Mouse (Mus musculus): Measurements from ENCODE around the gene Tmed11. TPM values are rescaled to one million over a fixed set of nuclear protein-coding genes. Genes with fewer than 3 reads are reported as not detected.
"Not testable (repeated sequence)": the region's sequence is repeated elsewhere in the genome, so short reads cannot be mapped to it uniquely, and the experiment has no call there.

Gene Tmed11
- not detected for total RNA-seq (2021)

GRCm38 (mm10) chr5:108795263-108795662 is at the start of gene Tmed11:
TSS of gene Tmed11 (minus strand) at chr5:108795363.
- not testable (repeated sequence) for DNase-seq

DNA sequence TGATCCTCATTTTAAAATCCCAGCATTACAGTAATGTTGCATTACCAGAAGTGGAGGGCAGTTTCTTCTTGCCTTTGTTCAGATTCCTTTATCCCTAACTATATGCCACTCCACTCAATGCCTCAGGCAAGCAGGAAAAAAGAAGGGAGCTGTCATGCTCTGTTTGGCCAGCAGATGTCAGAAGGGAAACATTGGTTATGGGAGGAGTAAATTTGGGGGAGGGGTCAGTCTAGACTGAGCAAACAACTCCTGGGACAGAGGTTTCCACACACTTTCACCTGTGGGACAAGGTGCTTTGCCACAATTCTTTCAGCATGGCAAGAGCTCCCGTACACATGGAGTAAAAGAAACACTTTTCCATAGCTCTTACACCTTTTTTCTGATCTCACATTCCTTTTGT is 41.0 kb upstream of the Tmed11 start:
- DNase-seq = no peak

- no peak for DNase-seq
Observed at GRCm38 (mm10) chr5:108823276-108823675, 28.1 kb upstream of the Tmed11 start.

GRCm38 (mm10) chr5:108808750-108809149 is 13.6 kb upstream of the Tmed11 start, which contains the start of gene Vmn2r8:
TSS of gene Vmn2r8 (minus strand) at chr5:108808850.
- DNase-seq = not testable (repeated sequence)

- DNase-seq = no peak
Observed at GRCm38 (mm10) chr5:108803646-108804045, 8.5 kb upstream of the Tmed11 start.

DNA sequence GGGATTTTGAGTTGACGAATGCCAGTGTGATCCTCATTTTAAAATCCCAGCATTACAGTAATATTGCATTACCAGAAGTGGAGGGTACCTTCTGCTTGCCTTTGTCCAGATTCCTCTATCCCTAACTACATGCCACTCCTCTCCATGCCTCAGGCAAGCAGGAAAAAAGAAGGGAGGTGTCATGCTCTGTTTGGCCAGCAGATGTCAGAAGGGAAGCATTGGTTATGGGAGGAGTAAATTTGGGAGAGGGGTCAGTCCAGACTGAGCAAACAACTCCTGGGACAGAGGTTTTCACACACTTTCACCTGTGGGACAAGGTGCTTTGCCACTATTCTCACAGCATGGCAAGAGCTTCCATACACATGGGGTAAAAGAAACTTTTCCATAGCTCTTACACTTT is 4.8 kb downstream of the Tmed11 start:
- DNase-seq = not testable (repeated sequence)

DNA sequence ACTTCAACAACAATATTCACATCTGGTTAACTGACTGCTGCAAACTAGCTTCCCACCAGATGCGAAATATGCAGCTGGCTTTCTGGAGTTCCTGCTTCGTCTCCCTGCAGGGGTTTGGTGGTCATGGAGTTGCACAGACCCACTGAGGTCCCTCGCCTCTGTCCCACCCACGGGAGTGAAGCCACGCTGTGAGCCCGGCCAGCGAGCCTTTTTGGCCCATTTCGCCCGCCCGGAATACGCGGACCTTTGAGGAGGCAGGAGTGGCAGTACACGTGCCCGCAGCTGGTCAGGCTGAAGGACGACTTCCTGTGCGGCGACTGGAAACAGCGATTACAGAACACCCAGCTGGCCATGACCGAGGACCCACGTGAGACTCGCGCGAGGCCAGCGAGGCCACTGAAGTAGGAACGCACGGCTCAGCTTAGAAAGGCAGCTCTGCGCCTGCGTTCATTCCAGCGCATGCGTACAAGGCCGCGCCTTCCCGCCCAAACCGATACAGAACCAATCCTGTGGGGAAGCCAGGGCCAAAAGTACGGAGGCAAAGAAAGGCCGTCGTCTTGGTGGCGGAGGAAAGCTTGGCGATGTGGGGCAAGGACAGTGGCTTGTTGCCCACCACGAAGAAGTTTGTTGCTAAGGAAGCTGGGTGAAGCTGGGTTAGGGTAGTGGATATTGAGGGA is 20.4 kb downstream of the Tmed11 start, which contains the start of gene Rnf212:
TSS of gene Rnf212 (minus strand) at position 353 of the 677 bp plus-strand sequence.
- DNase-seq = no peak

GRCm38 (mm10) chr5:108760002-108760401 is 35.2 kb downstream of the Tmed11 start:
- no peak for DNase-seq

- peak; percentile 7 for DNase-seq
Observed at GRCm38 (mm10) chr5:108758396-108758795, 36.8 kb downstream of the Tmed11 start.

DNA sequence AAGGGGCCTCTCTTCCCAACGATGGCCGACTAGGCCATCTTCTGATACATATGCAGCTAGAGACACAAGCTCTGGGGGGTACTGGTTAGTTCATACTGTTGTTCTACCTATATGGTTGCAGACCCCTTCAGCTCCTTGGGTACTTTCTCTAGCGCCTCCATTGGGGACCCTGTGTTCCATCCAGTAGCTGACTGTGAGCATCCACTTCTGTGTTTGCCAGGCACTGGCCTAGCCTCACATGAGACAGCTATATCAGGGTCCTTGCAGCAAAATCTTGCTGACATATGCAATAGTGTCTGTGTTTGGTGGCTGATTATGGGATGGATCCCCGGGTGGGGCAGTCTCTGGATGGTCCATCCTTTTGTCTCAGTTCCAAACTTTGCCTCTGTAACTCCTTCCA is 43.9 kb downstream of the Tmed11 start:
- not testable (repeated sequence) for DNase-seq

- DNase-seq = no peak
Observed at GRCm38 (mm10) chr5:108750328-108751210, 44.6 kb downstream of the Tmed11 start.

DNA sequence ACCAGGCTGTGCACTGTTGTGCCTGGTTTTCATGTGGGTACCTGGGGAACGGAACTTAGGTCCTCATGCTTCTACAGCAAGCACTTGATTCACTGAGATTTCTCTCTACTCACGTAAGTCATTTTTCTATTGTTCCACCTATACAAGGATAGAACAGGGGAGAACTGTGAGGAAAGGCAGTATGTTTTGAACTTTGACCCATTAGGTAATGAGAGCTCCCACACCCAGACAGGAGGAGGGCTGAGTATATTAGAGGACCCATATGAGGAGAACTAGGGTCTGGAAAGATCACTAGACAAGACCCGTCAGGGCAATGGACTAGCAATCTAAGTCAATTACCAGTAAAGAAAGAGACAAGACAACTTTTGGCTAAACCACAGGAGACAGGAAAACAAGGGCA is 50.5 kb downstream of the Tmed11 start:
- DNase-seq = no peak

- no peak for DNase-seq
Observed at GRCm38 (mm10) chr5:108743856-108744255, 51.3 kb downstream of the Tmed11 start.

- DNase-seq = no peak
Observed at GRCm38 (mm10) chr5:108742596-108742995, 52.6 kb downstream of the Tmed11 start.

DNA sequence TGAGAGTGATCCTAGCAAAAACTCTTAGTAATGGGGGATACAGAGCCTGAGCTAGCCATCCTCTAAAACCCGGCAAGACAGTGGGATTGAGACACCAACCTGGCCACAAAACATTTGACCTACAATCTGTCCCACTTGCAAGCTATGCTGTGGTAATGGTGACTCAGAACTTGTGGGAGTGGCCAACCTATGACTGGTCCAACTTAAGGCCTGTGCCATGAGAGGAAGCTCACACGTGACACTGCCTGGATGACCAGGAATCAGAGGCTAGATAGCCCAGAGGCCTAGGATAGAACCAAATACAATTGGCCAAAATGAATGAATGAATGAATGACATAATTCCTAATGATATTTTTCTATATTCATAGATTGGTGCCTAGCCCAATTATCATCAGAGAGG is 53.3 kb downstream of the Tmed11 start:
- DNase-seq = no peak

- no peak for DNase-seq
Observed at GRCm38 (mm10) chr5:108727425-108727824, 67.7 kb downstream of the Tmed11 start.

Other genes starting within 250 kb of the Tmed11 start
- gene Cplx1, start 245.3 kb downstream of the Tmed11 start, total RNA-seq (2021) = 100 to 1,000 TPM; 523 to 559 TPM
- gene Gak, start 165.6 kb downstream of the Tmed11 start, total RNA-seq (2021) = 10 to 100 TPM; 89.4 to 97.6 TPM
- 10 to 100 TPM; 40.1 to 43.0 TPM for gene Tmem175, start 165.6 kb downstream of the Tmed11 start, total RNA-seq (2021)
- 10 to 100 TPM; 13.9 to 16.0 TPM for gene Idua, start 135.0 kb downstream of the Tmed11 start, total RNA-seq (2021)
- 10 to 100 TPM; 52.6 to 55.0 TPM for gene Dgkq, start 125.7 kb downstream of the Tmed11 start, total RNA-seq (2021)
- 1 to 10 TPM; 1.2 TPM for gene Slc26a1, start 119.8 kb downstream of the Tmed11 start, total RNA-seq (2021)
- gene Fgfrl1, start 103.0 kb downstream of the Tmed11 start, total RNA-seq (2021) = 10 to 100 TPM; 20.8 to 29.5 TPM
- gene Rnf212, start 20.4 kb downstream of the Tmed11 start, total RNA-seq (2021) = not detected
- gene Vmn2r8, start 13.5 kb upstream of the Tmed11 start, total RNA-seq (2021) = not detected
- not detected for gene Vmn2r9, start 57.2 kb upstream of the Tmed11 start, total RNA-seq (2021)
- gene Vmn2r10, start 211.2 kb upstream of the Tmed11 start, total RNA-seq (2021) = not detected

Measured in layer of hippocampus, postnatal 36 days (tissue).